Mouse (Mus musculus): ENCODE measurements around the gene Srcin1.

- TF ChIP-seq CTCF (IDR thresholded peaks at IDR 0.05; ENCODE audit: insufficient read depth, low read length) (no peak), POLR2A (IDR thresholded peaks at IDR 0.05; ENCODE audit: borderline replicate concordance, extremely low read depth, low read depth, low read length) (no peak)
Observed at GRCm38 (mm10) chr11:97479085-97479484, 96.9 kb downstream of the Srcin1 start.

Data from lung, adult 2 months (tissue).